Mouse (Mus musculus) thymus, postnatal 10 days (tissue): ENCODE results near the gene Dop1a.

Experiments
- DNase-seq, 2 experiments: peaks; one replicate each; pipeline ENCODE4 v3.0.0; 2021; ENCODE audit warnings: low spot score in 2 of 2

Gene Dop1a

DNA sequence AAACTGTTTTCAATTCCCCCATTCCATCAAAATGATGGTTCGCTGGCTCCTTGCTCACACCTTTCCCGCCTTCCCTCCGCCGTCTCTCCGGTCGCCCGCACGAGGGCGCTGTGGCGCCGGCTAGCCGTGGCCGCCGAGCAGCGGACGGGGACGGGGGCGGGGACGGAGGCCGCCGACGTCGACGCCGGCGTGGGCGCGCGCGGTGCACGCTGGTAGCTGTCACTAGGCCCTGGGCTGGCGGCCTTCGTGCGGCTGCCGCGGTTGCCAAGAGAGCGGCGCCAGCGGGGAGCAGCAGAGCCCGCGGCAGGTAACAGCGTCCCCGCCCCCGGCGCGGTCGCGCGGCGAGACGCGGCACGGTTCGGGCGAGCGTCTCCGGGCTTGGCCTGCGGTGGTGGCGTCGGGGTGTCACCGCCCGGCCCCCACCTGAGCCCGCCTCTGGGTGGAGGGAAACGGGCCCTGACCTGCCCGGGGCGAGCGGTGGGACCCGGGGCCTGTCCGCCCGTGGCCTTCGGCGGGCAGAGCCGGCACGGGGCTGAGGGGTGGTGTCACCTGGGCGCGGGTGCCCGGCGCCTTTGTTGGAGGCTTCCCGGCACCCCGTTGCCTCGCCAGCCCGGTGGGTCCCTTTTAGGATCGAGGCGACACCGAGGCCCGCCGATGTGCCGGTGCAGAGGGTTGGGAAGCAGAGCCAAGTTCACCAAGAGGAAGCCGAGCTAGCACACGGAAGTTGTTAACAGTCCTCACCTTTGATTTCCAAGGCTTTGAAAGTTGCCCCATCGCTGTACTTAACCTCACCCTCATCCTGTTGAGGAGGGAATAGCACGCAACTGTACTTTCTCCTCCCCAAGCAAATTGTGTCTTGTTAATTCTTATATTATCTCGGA lies at the start of gene Dop1a:
Gene Dop1a, plus strand, starts transcription at position 165 of the 881 bp plus-strand sequence.
- peak; percentile 87 to 93 for DNase-seq

DNA sequence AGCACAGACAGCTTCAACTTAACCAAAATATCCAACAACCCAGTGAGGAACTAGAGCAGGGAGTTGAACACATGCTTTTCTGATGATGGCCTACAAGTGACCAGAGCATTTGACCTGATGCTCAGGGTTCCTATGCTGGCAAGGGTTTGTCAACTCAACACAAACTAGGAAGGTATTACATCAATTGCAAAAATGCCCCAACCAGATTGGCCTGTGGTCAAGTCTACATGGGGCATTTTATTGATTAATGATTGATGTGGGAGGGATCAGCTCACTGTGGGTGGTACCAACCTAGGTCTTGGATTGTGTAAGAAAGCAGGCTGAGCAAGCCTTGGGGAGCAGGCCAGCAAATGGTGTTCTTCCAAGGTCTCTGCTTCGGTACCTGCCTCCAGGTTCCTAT lies 49.0 kb upstream of the Dop1a start:
- DNase-seq, result no peak

DNA sequence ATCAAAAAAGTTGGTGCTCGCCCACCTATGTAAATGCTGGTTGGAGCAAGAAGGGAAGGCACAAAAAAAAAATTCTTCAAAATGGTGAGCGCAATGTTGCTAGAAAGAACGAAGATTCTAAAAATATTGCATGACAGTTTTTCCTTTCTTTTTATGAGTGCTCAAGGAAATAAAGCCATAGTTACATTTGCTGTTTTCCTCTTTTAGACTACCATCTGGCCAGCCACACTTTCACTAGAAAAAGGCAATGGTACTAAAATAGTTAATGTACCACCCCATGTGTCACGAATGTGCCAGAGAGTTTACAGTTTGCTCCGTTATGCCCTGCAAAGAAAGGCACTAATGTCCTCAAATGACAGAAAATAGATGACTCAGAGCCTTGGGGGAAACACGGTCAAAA lies 47.6 kb upstream of the Dop1a start:
- no peak for DNase-seq

DNA sequence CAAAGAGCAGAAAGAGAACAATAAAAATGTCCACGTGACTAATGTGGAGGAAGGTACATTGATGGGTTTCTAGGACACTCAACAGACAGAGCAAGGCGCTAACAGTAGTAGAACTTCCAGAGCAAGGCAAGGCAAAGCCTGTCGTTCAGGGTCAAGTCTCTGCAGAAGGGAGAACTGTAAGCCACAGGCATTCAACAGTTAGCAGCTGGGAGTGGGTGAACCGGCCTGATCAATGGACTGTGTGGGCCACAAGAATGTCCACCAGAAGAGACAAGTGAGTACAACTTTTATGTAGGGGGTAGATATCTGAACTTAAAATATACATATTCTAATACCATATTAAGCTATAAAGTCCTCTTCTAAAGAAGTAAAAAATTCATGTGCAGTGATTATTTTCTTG lies 43.6 kb upstream of the Dop1a start:
- no peak for DNase-seq

DNA sequence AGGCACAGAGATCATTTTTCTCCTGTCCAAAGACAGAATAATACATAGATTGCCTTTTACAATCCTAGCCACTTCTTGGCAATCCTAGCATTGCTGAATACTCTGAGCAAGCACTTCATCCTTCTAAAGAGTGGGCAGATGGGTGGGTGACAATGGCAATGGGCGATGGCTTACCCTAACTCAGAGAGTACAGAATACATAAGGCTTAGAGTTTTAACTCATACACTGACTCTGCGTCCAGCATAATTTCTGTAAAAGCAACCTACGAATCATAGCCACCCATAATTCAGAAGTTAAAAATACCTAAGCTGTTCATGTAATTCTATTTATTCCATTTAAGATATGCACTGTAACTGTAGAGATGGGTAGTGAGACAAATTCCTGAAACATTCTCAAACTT lies 31.4 kb upstream of the Dop1a start:
- DNase-seq, result no peak

DNA sequence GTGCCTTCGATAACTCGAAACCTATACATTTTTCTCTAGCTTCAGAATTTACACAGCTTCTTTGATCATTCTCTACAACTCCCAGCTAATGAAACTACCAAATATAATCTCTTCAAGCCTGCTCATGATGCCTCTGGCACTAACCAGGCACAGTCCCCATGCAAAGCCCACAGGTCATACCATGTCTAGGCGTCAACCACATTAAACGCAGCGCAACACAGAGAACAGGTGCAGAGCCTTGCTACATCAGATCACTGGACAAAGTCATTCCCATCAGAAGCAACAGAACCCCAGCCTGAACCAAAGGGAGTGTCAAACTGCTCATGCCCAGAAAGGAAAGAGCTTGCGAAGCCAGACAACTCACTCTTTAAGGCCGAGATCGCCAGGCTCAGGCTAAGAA lies 30.3 kb upstream of the Dop1a start:
- DNase-seq, result no peak

DNA sequence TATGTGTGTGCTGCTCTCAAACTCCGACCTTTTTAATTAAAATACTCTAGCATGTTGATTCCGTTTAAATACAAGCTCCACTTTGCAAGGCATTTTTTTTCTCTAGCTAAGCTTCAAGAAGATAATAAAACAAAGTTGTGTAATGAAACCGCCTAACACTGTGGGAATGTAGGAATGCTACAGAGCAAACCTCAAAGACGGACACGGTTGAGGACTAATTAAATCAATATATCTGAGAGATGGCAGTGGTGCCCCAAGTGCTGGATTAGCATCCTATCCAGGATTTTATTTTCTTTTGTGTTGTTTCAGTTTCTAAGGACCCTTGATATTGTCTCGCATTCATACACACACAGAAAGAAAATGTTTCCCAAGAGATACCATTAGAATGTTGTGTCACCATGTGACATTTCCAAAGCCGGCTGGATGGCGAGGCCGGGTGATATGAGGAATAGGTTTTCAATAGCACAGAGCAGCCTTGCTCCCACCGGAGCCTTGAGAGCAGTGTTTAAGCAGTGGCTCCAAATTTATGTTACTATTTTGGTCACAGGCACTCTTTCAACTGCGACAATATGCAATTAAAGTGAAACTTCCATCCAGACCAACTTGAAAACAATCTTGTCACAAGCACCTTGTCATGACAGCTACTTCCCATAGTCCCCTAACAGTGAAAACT lies 28.5 kb upstream of the Dop1a start:
- DNase-seq, result no peak

DNA sequence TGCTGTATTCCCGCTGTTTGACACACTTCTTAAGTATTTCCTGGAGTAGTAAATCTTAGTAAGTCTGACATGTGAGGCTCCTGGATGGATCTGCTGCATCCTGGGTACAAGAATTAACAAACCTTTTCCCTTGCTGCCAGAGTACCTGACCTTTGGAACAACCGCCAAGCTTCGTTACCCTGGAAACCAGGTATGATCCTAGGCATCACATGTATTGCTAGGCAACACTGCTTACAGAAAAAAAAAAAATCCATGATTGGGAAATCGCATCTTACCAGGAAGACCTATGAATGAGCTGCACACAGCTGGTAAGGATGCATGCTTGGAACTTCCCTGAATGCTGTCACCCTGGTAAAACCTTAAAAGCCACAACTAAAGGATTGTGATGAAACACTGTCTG lies 24.7 kb upstream of the Dop1a start:
- DNase-seq, result no peak

DNA sequence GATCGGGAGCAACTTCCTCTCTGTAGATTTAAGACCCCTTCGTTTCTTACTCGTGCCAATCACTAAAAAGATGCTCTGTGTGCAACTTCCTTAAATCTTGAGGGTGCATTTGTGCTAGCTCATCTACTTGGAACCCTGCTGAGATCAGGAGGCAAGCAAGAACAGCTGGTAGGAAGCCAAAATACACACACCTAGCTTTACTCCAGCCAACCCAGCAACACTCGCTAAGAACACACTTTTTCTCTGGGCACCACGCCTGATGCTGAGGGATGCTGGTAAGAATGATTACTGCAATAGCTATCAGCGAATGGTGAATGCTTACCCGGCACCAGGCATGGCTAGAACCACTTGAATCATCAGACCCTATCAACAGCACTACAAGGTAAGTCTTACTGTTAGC lies 20.1 kb upstream of the Dop1a start:
- DNase-seq, result no peak

DNA sequence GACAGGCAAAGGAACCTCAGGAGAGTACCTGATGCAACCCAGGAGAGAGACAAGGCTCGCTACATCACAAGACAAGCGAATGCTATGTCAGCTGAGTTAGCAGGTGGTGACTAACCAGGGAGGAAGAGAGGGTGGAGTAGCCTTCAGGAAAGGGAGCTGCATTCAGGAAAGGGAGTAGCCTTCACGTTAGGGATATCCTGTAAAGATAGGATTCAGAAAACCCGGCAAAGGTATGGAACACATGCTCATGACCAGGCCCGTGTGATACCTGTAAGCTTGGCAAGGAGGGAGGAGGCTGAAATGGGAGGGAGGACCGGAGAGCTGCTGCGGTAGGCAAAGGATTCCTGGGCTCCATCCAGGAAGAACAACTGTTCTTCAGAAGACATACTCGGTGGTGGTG lies 19.5 kb upstream of the Dop1a start:
- no peak for DNase-seq

DNA sequence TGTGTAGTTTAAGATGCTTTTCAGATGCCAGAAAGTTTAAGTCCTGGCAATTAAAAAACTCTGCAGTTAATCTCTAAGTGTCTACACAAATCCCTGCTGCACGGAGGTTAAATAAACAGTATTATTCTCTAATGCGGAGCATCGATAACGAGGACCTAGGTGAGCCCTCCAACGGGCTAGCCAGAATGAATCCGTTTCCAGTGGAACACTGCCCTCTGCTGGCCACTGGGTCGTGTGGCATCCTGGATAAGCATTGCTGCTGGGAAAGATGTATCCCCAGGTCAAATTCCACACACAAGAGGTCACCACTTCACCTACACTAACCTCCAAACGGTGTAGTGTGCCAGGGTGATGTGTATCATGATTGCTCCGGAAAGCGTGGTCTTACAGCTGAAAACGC lies 17.4 kb upstream of the Dop1a start:
- peak; percentile 40 to 76 for DNase-seq

DNA sequence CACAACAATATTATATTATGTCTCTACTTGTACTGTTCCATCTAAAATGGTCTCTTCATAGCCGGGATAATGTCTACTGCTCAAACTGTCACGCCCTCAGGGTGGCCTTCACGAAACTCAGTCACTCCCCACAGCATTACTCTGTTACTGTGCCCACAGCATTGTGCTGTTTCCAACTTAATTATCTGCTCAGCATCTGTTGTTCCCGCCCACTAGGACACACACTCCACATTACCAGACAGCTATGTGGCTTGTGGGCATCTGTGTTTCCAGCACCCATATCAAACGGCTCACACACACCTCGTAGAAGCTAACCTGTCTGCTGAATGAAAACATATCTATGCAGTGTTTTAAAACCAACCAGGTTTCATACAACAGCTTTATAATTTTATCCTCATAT lies 15.9 kb upstream of the Dop1a start:
- DNase-seq, result no peak

DNA sequence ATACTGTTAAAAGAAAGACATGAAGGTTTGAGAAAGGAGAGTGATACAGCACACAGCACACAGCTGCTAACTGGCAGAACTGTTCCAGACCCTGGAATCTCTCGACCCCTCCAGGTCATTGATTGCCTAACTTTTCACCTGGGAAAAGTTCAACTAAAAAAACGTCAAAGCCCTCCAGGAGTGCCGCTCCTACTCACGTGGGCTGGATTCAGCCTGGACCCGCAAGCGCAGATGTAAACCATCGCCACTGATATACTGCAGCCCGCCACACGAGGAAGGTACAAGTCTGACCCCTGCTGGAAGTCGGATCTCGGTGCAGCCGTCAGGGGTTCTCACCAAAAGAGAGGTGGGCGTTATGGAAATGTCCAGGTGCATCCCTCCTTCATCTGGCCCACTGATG lies 15.3 kb upstream of the Dop1a start:
- DNase-seq, result peak; percentile 29 to 58

DNA sequence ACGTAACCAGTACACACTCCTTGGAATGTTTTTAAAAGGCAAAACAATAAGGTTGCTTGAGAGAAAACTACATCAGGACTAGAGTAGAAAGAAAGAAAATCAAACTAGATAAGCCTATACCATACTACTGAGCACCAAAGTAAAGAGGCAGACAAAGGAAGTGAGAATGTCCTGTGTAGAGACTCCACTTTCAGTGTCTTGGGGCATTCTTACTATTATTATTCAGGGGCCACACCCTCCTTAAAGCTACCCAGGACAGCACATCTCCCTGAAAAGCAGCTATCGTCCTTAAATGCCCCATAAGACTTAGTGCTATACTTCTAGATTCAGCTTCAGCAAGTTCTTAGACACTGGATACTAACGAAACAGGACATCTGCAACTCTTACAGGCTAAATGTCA lies 13.3 kb upstream of the Dop1a start:
- no peak for DNase-seq

DNA sequence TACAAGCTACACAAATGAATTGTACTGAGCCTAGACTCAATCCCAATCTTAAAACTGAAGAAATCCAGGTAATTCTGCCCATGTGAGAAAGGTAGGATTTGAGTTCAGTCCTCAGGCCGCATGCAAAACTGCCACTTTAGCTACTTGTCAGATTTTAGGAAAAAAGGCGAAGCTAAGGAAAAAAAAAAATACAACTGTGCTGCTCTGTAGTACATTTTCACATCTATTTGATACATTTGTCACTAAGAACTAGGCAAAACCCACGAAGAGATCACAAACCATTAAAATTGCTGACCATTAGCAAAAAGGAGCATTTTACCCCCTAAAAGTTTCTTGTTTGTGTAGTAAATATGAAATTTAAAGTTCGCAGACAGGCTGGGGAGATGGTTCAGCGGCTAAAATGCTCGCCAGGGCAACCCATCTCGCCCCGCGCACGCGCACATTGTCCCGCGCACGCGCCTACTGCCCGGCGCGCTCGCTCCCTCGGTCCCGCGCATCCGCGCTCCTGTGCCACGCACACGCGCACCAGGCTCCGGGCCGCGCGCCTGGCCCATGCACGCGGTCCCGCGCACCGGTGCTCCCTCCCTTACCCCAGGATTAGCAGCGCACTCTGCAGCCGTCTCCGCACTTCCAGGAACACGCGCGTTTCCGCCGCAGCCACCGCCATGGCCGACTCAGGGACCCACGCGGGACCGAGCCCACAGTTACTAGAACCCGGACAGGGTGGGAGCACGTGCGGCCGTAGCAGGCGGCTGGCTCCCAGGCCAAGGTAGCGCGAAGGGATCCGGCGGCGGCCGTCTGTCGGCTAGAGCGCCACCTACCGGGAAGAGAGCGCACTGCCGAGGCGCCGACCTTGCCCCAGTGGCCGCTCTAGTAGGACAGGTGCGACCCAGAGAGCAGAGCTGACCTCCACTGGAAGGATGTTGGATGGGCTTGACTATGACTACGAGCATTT lies 2.5 kb upstream of the Dop1a start, which contains the start of gene Ube2cbp:
Gene Ube2cbp, minus strand, starts transcription at position 800 of the 955 bp plus-strand sequence.
- peak; percentile 71 to 89 for DNase-seq

DNA sequence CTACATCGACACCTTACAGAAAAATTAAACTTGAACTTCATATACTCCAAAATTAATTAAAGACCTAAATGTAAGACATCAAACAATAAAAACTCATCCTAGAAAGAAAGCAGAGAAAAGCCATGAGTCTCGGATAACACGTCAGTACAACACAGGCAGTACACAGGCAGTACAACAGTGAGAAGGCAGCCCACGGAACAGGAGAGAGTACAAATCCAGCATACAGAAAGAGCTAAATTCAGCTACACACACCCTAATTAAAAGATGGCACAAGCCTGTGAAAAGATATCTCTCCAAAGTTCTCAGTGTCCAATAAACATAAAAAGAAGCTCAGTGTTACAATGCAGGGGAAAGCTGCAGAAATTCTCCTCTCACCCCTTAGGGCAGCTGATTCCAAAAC lies 9.0 kb downstream of the Dop1a start:
- no peak for DNase-seq

DNA sequence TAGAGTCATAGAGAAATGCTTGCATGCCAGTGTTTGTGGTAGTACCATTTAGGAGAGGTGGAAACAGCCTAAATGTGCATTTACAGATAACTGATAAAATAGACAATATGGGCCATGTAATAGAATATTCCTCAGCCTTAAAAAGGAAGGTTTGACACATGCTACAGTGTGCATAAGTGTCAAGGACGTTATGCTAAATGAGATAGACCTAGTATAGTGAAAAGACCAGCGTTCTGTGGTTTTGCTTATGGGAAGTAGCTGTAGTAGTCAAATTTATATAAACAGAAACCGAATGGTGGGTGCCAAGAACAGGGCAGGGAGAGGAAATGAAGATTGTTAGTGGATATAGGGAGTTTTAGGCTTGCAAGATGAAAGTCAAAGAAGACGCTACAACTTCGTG lies 9.8 kb downstream of the Dop1a start:
- no peak for DNase-seq

DNA sequence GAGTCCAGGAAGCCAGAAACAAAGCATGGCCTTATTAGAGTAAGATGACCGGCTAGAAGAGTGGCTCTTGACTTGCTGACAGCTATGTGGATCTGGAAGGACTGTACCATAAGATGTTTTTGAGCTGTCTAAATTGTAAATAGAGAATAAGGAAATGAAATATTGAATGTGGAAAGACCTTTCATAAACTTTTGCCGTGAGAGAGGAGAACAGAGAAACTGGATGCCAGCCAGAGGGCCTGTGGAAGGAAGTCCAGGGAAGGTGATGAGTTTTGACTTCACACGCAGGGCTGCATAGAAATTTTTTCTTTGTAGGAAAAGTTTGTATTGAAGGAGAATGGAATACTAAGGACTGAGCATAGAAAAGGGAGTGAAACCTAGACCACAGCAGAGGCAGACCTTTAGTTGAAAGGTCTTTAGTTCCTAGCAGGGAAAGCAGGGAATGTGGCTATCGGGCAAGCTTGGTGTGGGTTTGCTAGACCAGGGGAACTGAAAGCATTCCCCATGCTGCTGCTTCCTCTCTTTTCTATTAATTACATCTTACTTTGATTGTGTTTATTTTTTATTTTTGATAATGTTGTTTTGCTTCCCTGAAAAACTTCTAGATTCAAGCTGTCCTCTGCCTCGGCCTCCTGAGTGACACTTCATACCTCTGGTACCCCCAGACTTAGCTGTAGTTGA lies 11.6 kb downstream of the Dop1a start:
- DNase-seq, result no peak

DNA sequence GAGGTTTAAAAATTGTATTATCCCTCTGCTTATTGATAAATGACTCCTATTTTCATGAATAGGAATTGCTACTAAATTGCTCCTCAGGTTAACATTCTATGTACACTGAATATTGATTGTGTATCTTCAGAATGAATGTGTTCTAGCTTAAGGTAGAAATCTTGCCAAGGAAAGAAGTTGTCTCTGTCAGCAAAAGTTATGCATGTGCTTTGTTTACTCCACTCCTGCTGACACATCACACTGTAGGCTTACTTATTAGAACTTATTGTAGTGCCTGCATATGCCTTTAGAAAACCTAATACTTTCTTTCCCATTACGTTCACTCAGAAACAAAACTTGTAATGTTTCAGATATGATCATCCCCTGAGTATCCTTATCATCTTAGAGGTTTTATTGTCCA lies 15.3 kb downstream of the Dop1a start:
- DNase-seq, result no peak

DNA sequence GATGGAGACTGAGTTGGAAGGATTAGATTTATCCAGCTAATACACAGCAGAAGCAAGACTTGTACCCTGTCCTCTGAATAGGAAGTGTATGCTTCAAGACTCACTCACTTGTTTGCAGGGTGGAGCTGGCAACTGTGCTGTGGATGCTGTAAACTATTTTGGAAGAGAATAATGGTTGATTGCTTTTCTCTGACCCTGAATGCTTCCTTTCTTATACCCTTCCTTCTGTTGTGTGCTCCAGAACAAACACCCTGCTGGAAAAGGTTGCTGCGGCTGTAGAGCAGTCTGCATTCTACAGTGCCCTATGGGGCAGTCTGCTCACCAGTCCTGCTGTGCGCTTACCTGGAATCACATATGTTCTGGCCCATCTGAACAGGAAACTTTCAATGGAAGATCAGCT lies 24.8 kb downstream of the Dop1a start:
- no peak for DNase-seq

DNA sequence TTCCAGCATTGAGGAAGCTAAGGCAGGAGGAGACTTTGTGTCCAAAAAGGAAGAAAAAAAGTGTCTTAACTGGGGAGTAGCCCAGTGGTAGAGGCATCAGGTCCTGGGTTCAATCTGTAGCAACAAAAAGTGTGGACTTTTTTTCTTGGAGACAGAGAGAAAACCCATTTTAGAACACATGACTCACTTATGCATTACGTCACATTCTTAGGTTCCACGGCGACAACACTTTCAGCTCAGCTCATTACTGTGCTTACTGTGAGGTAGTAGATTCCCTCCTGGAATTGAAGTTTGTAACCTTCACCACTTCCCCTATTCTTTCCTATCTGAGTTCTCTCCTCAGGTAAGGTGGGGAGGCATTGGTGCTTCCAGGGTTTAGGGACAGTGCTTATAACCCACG lies 29.3 kb downstream of the Dop1a start:
- no peak for DNase-seq

DNA sequence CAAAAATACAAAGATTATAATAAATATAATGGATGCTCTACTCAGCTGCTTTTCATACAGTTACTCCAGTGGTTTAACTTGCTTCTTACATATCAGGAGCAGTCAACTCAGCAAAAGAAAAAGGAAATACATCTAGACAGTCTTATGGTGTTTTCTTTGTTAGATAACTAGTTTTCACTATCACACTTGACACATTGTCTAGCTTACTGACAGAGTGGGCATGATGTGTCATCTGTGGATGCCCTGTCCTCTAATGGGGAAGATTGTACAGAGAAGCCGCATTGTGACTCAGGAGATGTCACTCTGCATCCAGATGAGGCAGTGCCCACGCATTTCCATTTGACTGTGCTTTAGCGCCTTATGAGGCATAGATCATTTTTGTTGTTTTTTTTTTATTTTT lies 32.1 kb downstream of the Dop1a start:
- DNase-seq, result no peak
